Mouse (Mus musculus) lung, postnatal 0 days (tissue): ENCODE data around the gene Cdk15.

Source experiments
- CTCF ChIP-seq: IDR thresholded peaks from 2 replicates; pipeline ENCODE4 v1.5.1; 2016; ENCODE audit warnings: antibody characterized with exemption, mild to moderate bottlenecking
- EP300 ChIP-seq: IDR thresholded peaks from 2 replicates; pipeline ENCODE4 v1.6.1; 2016; ENCODE audit warnings: antibody characterized with exemption, mild to moderate bottlenecking, control low read depth

- TF ChIP-seq CTCF (no peak), EP300 (no peak)
Measured at GRCm38 (mm10) chr1:59333860-59334561, 77.3 kb downstream of the Cdk15 start.
